7 mouse cellular contexts compared by ENCODE assay signal in the genomic region with DNA sequence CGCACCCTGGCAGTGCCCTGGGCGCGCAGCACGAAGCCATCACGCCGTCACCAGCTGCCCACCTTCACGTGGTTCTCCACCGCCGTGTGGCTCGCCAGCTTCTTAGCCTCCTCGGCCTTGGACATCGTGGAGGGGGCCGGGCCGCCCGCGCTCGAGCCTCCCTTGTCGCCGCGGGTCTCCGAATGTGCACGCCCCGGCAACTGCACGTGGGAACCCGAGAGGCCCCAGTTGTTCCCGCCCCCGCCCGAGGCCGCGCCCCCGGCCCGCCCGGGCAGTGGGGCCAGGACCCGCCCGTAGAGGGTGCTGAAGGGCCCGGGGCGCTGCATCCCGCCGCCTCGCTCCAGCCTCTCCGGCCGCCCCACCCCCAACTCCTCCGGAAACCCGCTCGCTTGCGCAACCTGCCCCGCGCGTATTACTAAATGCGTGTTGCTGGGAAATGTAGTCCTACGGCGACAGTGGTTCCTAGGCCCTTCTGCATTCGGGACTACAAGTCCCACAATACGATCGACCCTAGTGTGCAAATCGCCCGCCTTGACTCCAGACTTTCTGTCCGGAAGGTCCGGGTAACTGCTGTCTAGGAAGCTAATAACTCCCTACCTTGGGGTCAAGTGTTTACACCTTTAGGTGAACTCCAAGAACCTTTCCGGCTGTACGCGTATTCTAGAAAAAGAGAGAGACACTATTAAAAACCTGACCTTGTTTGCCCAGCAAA. TPM values are rescaled to one million over a fixed set of nuclear protein-coding genes. Genes with fewer than 3 reads are reported as not detected.
DNase-seq lines count a peak whose midpoint lies in the region; ATAC-seq lines count a peak whose summit lies in the region.

A gene (minus strand): TSS at position 409 of the 712 bp plus-strand sequence.

- H3K36me3 ChIP-seq in embryonic facial prominence, embryonic 10.5 days (replicated peaks), result peaks cover 13% of the 10 kb centered on the region
- 0 out of 2 replicates have a peak, but pooled peaks cover 7% of the 10 kb centered on the region for H3K36me3 ChIP-seq in limb, embryonic 10.5 days
- 0 out of 2 replicates have a peak, but pooled peaks cover 11% of the 10 kb centered on the region for H3K36me3 ChIP-seq in midbrain, embryonic 13.5 days

- peak; percentile 75 for ATAC-seq in granulocyte monocyte progenitor cell, adult 5-6 weeks (replicated peaks; ENCODE audit: poor library complexity, severe bottlenecking)
- ATAC-seq in midbrain, embryonic 13.5 days, result peak; percentile 98

- peak within 1 kb of the TSS; percentile 79 for H3K4me3 ChIP-seq in embryonic facial prominence, embryonic 10.5 days
- peak within 1 kb of the TSS; percentile 78 for H3K4me3 ChIP-seq in limb, embryonic 10.5 days
- H3K4me3 ChIP-seq in midbrain, embryonic 13.5 days (replicated peaks), result peak within 1 kb of the TSS; percentile 81

- peak; percentile 99 for DNase-seq in adrenal gland, postnatal 10 days
- DNase-seq in embryonic facial prominence, embryonic 10.5 days (ENCODE audit: low spot score), result peak; percentile 98
- DNase-seq in kidney, adult 11 months, result peak; percentile 99
- peak; percentile 96 for DNase-seq in limb, embryonic 10.5 days (ENCODE audit: low spot score)
- peak; percentile 91 for DNase-seq in spleen, adult 12 weeks (ENCODE audit: low spot score)

- H3K27me3 ChIP-seq in embryonic facial prominence, embryonic 10.5 days (replicated peaks; ENCODE audit: low read depth, poor library complexity, severe bottlenecking), result no peaks in the 10 kb centered on the region
- no peaks in the 10 kb centered on the region for H3K27me3 ChIP-seq in limb, embryonic 10.5 days (ENCODE audit: low read depth, poor library complexity, severe bottlenecking)
- no peaks in the 10 kb centered on the region for H3K27me3 ChIP-seq in midbrain, embryonic 13.5 days

- peak within 1 kb of the TSS; percentile 76 for H3K9ac ChIP-seq in midbrain, embryonic 13.5 days (replicated peaks)

- H3K4me2 ChIP-seq in midbrain, embryonic 13.5 days (replicated peaks), result peak within 1 kb of the TSS; percentile 79

- H3K9me3 ChIP-seq in embryonic facial prominence, embryonic 10.5 days, result no peaks in the 10 kb centered on the region
- no peaks in the 10 kb centered on the region for H3K9me3 ChIP-seq in limb, embryonic 10.5 days (replicated peaks)
- no peaks in the 10 kb centered on the region for H3K9me3 ChIP-seq in midbrain, embryonic 13.5 days

- H3K4me1 ChIP-seq in embryonic facial prominence, embryonic 10.5 days, result peaks cover 21% of the 10 kb centered on the region
- peaks cover 25% of the 10 kb centered on the region for H3K4me1 ChIP-seq in limb, embryonic 10.5 days
- peaks cover 28% of the 10 kb centered on the region for H3K4me1 ChIP-seq in midbrain, embryonic 13.5 days (replicated peaks)

- WGBS in embryonic facial prominence, embryonic 10.5 days, result under 1% methylated on average over 62 of the region's 62 CpGs
- under 1% methylated on average over 61 of the region's 62 CpGs for WGBS in limb, embryonic 10.5 days
- WGBS in midbrain, embryonic 13.5 days, result under 1% methylated on average over 59 of the region's 62 CpGs

- peak within 1 kb of the TSS; percentile 89 for H3K27ac ChIP-seq in embryonic facial prominence, embryonic 10.5 days (replicated peaks)
- peak within 1 kb of the TSS; percentile 88 for H3K27ac ChIP-seq in limb, embryonic 10.5 days
- H3K27ac ChIP-seq in midbrain, embryonic 13.5 days, result peak within 1 kb of the TSS; percentile 52; the same call in 1 of the 2 replicates

RNA-seq across cellular contexts. Expression of the gene that starts here (rescaled TPM):
- 10 to 100 TPM; 20.2 to 24.9 TPM for total RNA-seq in adrenal gland, postnatal 10 days (2021)
- 2.3 TPM in 2 replicates for polyA plus RNA-seq in embryonic facial prominence, embryonic 10.5 days (2016; fragmentation: Nextera tagmentation; extraction: Ambion mirVana)
- 67.7 and 90.5 TPM in 2 replicates for total RNA-seq in granulocyte monocyte progenitor cell, adult 5-6 weeks (2014; fragmentation: Nextera tagmentation)
- 181 and 207 TPM in 2 replicates for total RNA-seq in granulocyte monocyte progenitor cell, adult 5-6 weeks (2017)
- polyA plus RNA-seq in limb, embryonic 10.5 days (2016; fragmentation: Nextera tagmentation; extraction: Ambion mirVana), result 2.2 and 2.3 TPM in 2 replicates
- 2.4 and 3.5 TPM in 2 replicates for polyA plus RNA-seq in midbrain, embryonic 13.5 days (2015; fragmentation: Nextera tagmentation; extraction: Ambion mirVana)

Comparison
In these comparisons a context has a peak if more than half of its experiments do, and no peak if none do; other contexts are left out.
1. Peak in every context shown above with its lines: DNase-seq, ATAC-seq, H3K4me3 ChIP-seq and H3K27ac ChIP-seq.